Mouse (Mus musculus) left cerebral cortex, postnatal 10 days (tissue): ENCODE measurements around the gene Pou3f1. TPM values are rescaled to one million over a fixed set of nuclear protein-coding genes. Genes with fewer than 3 reads are reported as not detected.
"Not testable (repeated sequence)": the region's sequence is repeated elsewhere in the genome, so short reads cannot be mapped to it uniquely, and the experiment has no call there.

Source experiments
- DNase-seq, 2 experiments: peaks; one replicate each; pipeline ENCODE4 v3.0.0; 2021 to 2022; ENCODE audit warnings: low spot score in 2 of 2, mixed read lengths in 1 of 2; ENCODE audit errors: extremely low spot score in 1 of 2
- intact Hi-C: fragments of 180-260 bp; cut with DNase I; formaldehyde crosslinking; loops from one replicate; pipeline ENCODE4 v1.15.1; 2025
- total RNA-seq, 2 experiments: library from RNA; stranded (reverse); gene quantifications; 2 replicates each; pipeline ENCODE4 v1.2.3; 2021

The Pou3f1 gene
- total RNA-seq, 2 experiments from 2014 or later: 31.3 to 33.5 TPM

- DNase-seq: peak in 1 of 2 experiments; percentile 74
- intact Hi-C loops: no loop called here
Observed at GRCm38 (mm10) chr4:124704797-124705474, 48.3 kb downstream of the Pou3f1 start.

- intact Hi-C loops: no loop called here
- no peak for DNase-seq
Observed at GRCm38 (mm10) chr4:124705661-124706269, 49.2 kb downstream of the Pou3f1 start.

- intact Hi-C loops: not testable (repeated sequence)
- DNase-seq: peak in 1 of 2 experiments; percentile 33
Observed at GRCm38 (mm10) chr4:124707381-124708199, 51.0 kb downstream of the Pou3f1 start.

- intact Hi-C loops, DNase-seq: not testable (repeated sequence)
Observed at GRCm38 (mm10) chr4:124708200-124708517, 51.6 kb downstream of the Pou3f1 start.

GRCm38 (mm10) chr4:124708518-124709477, 52.2 kb downstream of the Pou3f1 start:
- intact Hi-C loops: no loop called here
- peak; percentile 68 to 96 for DNase-seq

GRCm38 (mm10) chr4:124709961-124710446, 53.4 kb downstream of the Pou3f1 start:
- intact Hi-C loops: loop anchor here (10.0 kb wide), 1 partner anchor 775 kb away; no protein-coding TSS in a partner anchor
- peak in 1 of 2 experiments; percentile 50 for DNase-seq

Other genes starting within 250 kb of the Pou3f1 start
- gene 3100002H09Rik, start 46.0 kb upstream of the Pou3f1 start, total RNA-seq: under 1 TPM; 0.54 to 0.71 TPM
- gene Utp11, start 36.8 kb downstream of the Pou3f1 start, total RNA-seq: 10 to 100 TPM; 15.2 to 15.8 TPM
- gene Fhl3, start 43.9 kb downstream of the Pou3f1 start, total RNA-seq: 1 to 10 TPM; 3.8 to 4.5 TPM
- gene Sf3a3, start 58.0 kb downstream of the Pou3f1 start, total RNA-seq: 10 to 100 TPM; 36.3 to 36.6 TPM
- 10 to 100 TPM; 34.8 to 38.5 TPM for gene Inpp5b, start 85.0 kb downstream of the Pou3f1 start, total RNA-seq
- gene Mtf1, start 145.3 kb downstream of the Pou3f1 start, total RNA-seq: 10 to 100 TPM; 22.8 to 24.4 TPM
- gene Yrdc, start 193.9 kb downstream of the Pou3f1 start, total RNA-seq: 10 to 100 TPM; 27.9 to 33.3 TPM
- 10 to 100 TPM; 87.8 to 97.6 TPM for gene 1110065P20Rik, start 194.4 kb downstream of the Pou3f1 start, total RNA-seq
- 10 to 100 TPM; 54.0 TPM for gene Maneal, start 205.4 kb downstream of the Pou3f1 start, total RNA-seq
- 10 to 100 TPM; 25.4 to 27.5 TPM for gene Epha10, start 224.1 kb downstream of the Pou3f1 start, total RNA-seq